Mouse (Mus musculus): ENCODE data around the gene Cd1d1. TPM values are rescaled to one million over a fixed set of nuclear protein-coding genes. Genes with fewer than 3 reads are reported as not detected.
"Not testable (repeated sequence)": the region's sequence is repeated elsewhere in the genome, so short reads cannot be mapped to it uniquely, and the experiment has no call there.

Cd1d1 gene
- polyA plus RNA-seq, 1 experiment from 2014 or later, result 33.4 TPM

DNA sequence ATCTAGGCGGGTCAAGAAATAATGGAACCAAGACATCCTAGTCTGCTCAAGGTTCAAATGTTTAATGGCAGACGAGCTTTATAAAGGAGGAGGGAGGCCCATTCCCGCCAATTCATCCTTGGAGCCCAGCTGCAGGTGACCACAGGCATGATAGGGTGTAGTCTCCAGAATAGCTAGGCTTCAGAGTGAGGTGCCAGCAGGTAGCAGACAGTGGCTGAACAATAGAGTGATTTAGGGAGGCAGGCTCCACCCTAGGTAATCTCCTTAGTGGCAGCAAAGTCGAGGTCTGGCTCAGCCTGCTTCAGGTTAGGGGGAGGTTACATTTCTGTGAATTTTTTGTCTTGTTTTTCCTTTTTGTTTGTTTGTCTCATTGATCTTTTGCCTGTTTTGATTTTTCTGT, 16.7 kb upstream of the Cd1d1 start:
- H3K9me3 ChIP-seq (replicated peaks; ENCODE audit: control insufficient read depth, low read length), result no peaks in the 10 kb centered on the region
- no peaks in the 10 kb centered on the region for H3K4me1 ChIP-seq (ENCODE audit: control insufficient read depth, insufficient read depth, low read length)
- H3K9ac ChIP-seq (ENCODE audit: low read depth, low read length), result no peak overlapping the region
- H3K4me3 ChIP-seq (ENCODE audit: low read depth, low read length), result no peak overlapping the region
- H3K36me3 ChIP-seq (ENCODE audit: control insufficient read depth, insufficient read depth, low read length), result no peaks in the 10 kb centered on the region
- H3K27ac ChIP-seq (ENCODE audit: low read depth, low read length), result no peak overlapping the region
- H3K27me3 ChIP-seq (ENCODE audit: control insufficient read depth, insufficient read depth, low read length), result no peaks in the 10 kb centered on the region
- no peak overlapping the region for H3K4me2 ChIP-seq
- 56% methylated on average over 4 of the region's 4 CpGs for WGBS (ENCODE audit: insufficient replicate concordance)
- ATAC-seq (replicated peaks; ENCODE audit: insufficient number of reproducible peaks, low FRiP score, low TSS enrichment), result no peak

DNA sequence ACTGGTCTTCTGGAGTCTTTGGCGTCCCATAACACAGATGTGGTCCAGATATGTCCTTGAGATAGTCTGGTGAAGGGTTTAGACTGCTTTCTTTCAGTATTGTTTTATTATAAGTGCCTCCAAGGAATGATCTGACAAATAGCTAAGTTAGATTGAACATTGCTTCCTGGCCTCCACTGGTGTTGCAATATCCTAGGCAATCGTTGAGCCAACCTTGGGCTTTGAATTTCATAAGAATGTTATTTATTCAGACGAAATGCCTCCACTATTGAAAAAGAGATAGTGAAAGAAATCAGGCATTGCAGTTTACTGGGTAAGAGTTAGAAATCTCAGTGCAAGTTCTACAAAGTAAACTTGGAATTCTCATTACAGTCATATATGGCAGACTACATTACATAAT, 13.2 kb upstream of the Cd1d1 start:
- 75% methylated on average over 3 of the region's 3 CpGs for WGBS (ENCODE audit: insufficient replicate concordance)
- not testable (repeated sequence) for H3K4me3 ChIP-seq (ENCODE audit: low read depth, low read length); H3K4me2 ChIP-seq; ATAC-seq (replicated peaks; ENCODE audit: insufficient number of reproducible peaks, low FRiP score, low TSS enrichment); H3K9ac ChIP-seq (ENCODE audit: low read depth, low read length); H3K9me3 ChIP-seq (replicated peaks; ENCODE audit: control insufficient read depth, low read length); H3K27ac ChIP-seq (ENCODE audit: low read depth, low read length); H3K27me3 ChIP-seq (ENCODE audit: control insufficient read depth, insufficient read depth, low read length); H3K36me3 ChIP-seq (ENCODE audit: control insufficient read depth, insufficient read depth, low read length); H3K4me1 ChIP-seq (ENCODE audit: control insufficient read depth, insufficient read depth, low read length)

DNA sequence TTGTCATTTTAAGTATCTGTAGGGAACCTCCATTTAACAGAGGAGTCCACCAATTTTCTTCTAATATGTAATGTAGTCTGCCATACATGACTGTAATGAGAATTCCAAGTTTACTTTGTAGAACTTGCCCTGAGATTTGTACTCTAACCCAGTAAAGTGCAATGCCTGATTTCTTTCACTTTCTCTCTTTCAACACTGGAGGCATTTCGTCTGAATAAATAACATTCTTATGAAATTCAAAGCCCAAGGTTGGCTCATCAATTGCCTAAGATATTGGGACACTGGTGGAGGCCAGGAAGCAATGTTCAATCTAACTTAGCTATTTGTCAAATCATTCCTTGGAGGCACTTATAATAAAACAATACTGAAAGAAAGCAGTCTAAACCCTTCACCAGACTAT, 9.0 kb upstream of the Cd1d1 start:
- H3K27ac ChIP-seq (ENCODE audit: low read depth, low read length); H3K36me3 ChIP-seq (ENCODE audit: control insufficient read depth, insufficient read depth, low read length); H3K27me3 ChIP-seq (ENCODE audit: control insufficient read depth, insufficient read depth, low read length); H3K4me1 ChIP-seq (ENCODE audit: control insufficient read depth, insufficient read depth, low read length); ATAC-seq (replicated peaks; ENCODE audit: insufficient number of reproducible peaks, low FRiP score, low TSS enrichment); H3K9ac ChIP-seq (ENCODE audit: low read depth, low read length); H3K4me3 ChIP-seq (ENCODE audit: low read depth, low read length); H3K4me2 ChIP-seq; H3K9me3 ChIP-seq (replicated peaks; ENCODE audit: control insufficient read depth, low read length): not testable (repeated sequence)
- WGBS (ENCODE audit: insufficient replicate concordance), result 72% methylated on average over 1 of the region's 1 CpGs

DNA sequence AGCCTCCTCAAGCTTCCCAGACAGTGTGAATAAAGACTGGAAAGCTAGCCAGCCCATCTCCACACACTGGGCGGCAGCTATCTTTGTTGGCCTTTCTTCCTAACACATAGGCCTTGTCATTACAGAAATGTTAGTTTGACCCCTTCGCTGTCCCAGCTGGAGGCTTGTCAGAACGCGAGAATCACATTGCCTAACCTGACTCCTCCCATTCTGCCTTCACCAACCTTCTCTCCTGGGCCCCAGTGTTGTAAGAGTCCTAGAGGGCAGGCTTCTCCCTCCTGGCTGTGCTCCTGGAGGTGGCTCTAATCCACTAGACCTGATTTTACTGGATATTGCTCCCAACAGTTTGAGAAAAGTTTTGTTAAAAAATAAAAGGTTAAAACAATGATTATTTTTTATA, 1.4 kb upstream of the Cd1d1 start:
- Histone ChIP-seq H3K4me2 (no peak overlapping the region), H3K36me3 (ENCODE audit: control insufficient read depth, insufficient read depth, low read length) (no peaks in the 10 kb centered on the region), H3K27me3 (ENCODE audit: control insufficient read depth, insufficient read depth, low read length) (no peaks in the 10 kb centered on the region), H3K27ac (ENCODE audit: low read depth, low read length) (no peak overlapping the region), H3K9me3 (replicated peaks; ENCODE audit: control insufficient read depth, low read length) (no peaks in the 10 kb centered on the region), H3K4me3 (ENCODE audit: low read depth, low read length) (no peak overlapping the region), H3K9ac (ENCODE audit: low read depth, low read length) (no peak overlapping the region), H3K4me1 (ENCODE audit: control insufficient read depth, insufficient read depth, low read length) (no peaks in the 10 kb centered on the region; the same call in 1 of the 2 replicates)
- 20% methylated on average over 4 of the region's 4 CpGs for WGBS (ENCODE audit: insufficient replicate concordance)
- no peak for ATAC-seq (replicated peaks; ENCODE audit: insufficient number of reproducible peaks, low FRiP score, low TSS enrichment)

DNA sequence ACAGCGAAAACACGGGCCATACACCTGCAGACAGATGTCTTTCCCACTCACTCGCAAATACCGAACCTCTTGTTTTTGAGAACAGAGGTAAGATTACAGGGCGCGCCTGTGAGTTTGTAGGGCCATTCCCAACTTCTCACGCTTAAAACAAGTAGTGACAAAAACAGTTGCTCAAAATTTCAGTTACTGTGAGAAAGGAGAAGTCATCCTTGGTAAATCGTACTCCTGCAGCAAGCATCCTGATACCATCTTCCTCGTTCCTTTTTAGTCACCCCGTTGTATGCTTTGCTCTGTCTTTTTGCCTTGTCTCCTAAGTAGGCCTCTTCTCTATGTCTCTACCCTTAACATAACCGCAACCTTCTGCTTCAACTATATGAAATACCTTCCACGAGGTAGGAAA, 810 bp upstream of the Cd1d1 start:
- Histone ChIP-seq H3K36me3 (ENCODE audit: control insufficient read depth, insufficient read depth, low read length) (no peaks in the 10 kb centered on the region), H3K4me1 (ENCODE audit: control insufficient read depth, insufficient read depth, low read length) (no peaks in the 10 kb centered on the region; the same call in 1 of the 2 replicates), H3K9ac (ENCODE audit: low read depth, low read length) (no peak overlapping the region), H3K4me3 (ENCODE audit: low read depth, low read length) (no peak overlapping the region), H3K9me3 (replicated peaks; ENCODE audit: control insufficient read depth, low read length) (no peaks in the 10 kb centered on the region), H3K4me2 (no peak overlapping the region), H3K27ac (ENCODE audit: low read depth, low read length) (no peak overlapping the region), H3K27me3 (ENCODE audit: control insufficient read depth, insufficient read depth, low read length) (no peaks in the 10 kb centered on the region)
- WGBS (ENCODE audit: insufficient replicate concordance), result 83% methylated on average over 12 of the region's 12 CpGs
- ATAC-seq (replicated peaks; ENCODE audit: insufficient number of reproducible peaks, low FRiP score, low TSS enrichment), result no peak

DNA sequence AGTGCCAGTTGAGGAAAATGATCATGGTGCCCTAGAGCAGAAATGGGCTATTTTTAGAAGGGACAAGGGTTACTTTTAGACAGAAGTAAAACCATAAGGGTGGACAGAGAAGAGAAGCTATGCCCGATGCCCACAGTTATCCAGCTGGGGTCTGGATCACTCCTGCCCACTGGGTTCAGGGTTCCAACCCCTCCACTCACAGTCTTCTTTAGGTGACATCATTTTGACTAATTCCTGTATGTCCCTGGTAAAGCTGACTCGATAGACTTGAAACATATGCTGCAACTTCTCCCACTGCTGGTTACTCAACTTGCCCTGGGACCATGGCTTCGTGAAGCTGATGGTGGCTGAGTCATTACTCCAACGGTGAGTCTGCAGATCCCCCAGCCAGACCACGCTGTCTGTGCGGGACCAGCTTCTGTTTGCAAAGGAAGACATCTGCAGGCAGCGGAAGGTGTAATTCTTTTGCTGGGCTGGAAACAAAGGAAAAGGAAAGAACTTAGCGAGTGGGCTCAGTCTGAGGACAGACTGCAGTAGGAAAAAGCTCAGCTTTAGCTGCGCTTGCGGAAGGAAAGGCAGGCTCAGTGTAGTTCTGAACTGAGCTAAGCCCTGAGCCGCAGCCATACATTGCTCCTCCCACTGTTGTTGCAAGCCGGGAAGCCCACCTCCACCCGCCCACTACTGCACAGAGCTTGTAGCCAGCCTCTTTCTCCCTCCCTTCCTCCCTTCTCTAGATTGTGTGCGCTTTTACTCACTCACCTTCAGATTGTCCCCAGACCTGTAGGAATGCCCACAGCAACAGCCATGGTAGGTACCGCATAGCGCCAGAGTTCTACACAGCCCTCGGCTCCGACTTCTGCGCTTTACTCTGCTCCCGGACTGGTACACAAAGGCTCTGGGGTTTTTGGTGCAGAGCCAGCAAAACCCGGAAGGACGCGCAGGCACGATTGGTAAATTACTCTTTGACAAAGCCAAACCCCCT, 517 bp downstream of the Cd1d1 start:
- H3K4me3 ChIP-seq (ENCODE audit: low read depth, low read length), result peak overlapping the region; percentile 58
- H3K4me1 ChIP-seq (ENCODE audit: control insufficient read depth, insufficient read depth, low read length); H3K9me3 ChIP-seq (replicated peaks; ENCODE audit: control insufficient read depth, low read length); H3K27me3 ChIP-seq (ENCODE audit: control insufficient read depth, insufficient read depth, low read length); H3K36me3 ChIP-seq (ENCODE audit: control insufficient read depth, insufficient read depth, low read length): not testable (repeated sequence)
- whole genome bisulfite sequencing (ENCODE audit: insufficient replicate concordance), result 6% methylated on average over 22 of the region's 24 CpGs
- ATAC-seq (replicated peaks; ENCODE audit: insufficient number of reproducible peaks, low FRiP score, low TSS enrichment), result peak; percentile 89
- H3K4me2 ChIP-seq, result peak overlapping the region; percentile 75
- H3K9ac ChIP-seq (ENCODE audit: low read depth, low read length), result peak overlapping the region; percentile 81
- H3K27ac ChIP-seq (ENCODE audit: low read depth, low read length), result peak overlapping the region; percentile 90

DNA sequence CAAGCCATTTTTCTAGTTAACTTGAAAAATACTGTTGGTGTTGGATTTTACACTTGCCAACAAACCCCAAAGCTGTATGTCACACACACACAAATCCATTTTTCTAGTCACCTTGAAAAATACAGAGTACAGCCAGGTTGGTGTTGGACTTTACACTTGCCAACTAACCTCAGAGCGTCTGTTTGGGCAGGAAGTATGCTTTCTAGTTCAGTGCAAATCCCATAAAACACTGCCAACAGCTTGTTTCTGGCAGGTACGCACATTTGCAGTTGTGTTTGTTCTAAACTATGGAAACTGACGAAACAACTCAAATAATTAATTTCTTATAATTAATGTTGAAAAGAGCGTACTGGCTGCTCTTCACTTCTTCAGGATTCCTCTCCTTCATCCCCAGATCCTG, 3.1 kb downstream of the Cd1d1 start:
- no peaks in the 10 kb centered on the region; the same call in 1 of the 2 replicates for H3K4me1 ChIP-seq (ENCODE audit: control insufficient read depth, insufficient read depth, low read length)
- no peak overlapping the region for H3K4me2 ChIP-seq
- H3K9me3 ChIP-seq (replicated peaks; ENCODE audit: control insufficient read depth, low read length), result no peaks in the 10 kb centered on the region
- H3K9ac ChIP-seq (ENCODE audit: low read depth, low read length), result no peak overlapping the region
- no peaks in the 10 kb centered on the region for H3K27me3 ChIP-seq (ENCODE audit: control insufficient read depth, insufficient read depth, low read length)
- H3K36me3 ChIP-seq (ENCODE audit: control insufficient read depth, insufficient read depth, low read length), result no peaks in the 10 kb centered on the region
- no peak overlapping the region for H3K27ac ChIP-seq (ENCODE audit: low read depth, low read length)
- H3K4me3 ChIP-seq (ENCODE audit: low read depth, low read length), result no peak overlapping the region
- no peak for ATAC-seq (replicated peaks; ENCODE audit: insufficient number of reproducible peaks, low FRiP score, low TSS enrichment)
- WGBS (ENCODE audit: insufficient replicate concordance), result 89% methylated on average over 4 of the region's 4 CpGs

DNA sequence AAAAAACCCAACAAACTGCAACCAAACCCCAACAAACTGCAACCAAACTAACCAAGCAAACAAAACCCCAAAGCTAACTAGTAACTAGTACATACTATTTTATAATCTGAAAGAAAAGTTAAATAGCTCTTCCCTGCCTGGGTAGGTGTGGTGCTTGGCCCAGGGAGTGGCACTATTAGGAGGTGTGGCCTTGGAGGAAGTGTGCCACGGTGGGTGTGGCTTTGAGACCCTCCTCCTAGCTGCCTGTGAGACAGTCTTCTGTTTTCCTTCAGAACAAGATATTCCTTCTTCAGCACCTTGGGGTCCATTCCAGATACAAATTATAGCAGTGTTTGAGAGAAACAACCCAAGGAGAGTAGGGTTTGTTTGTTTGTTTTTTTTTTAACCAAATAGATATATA, 3.9 kb downstream of the Cd1d1 start:
- H3K4me3 ChIP-seq (ENCODE audit: low read depth, low read length), result no peak overlapping the region
- 69% methylated on average over 1 of the region's 1 CpGs for WGBS (ENCODE audit: insufficient replicate concordance)
- no peak overlapping the region for H3K4me2 ChIP-seq
- no peak overlapping the region for H3K27ac ChIP-seq (ENCODE audit: low read depth, low read length)
- no peak for ATAC-seq (replicated peaks; ENCODE audit: insufficient number of reproducible peaks, low FRiP score, low TSS enrichment)
- no peak overlapping the region for H3K9ac ChIP-seq (ENCODE audit: low read depth, low read length)
- no peaks in the 10 kb centered on the region for H3K36me3 ChIP-seq (ENCODE audit: control insufficient read depth, insufficient read depth, low read length)
- H3K9me3 ChIP-seq (replicated peaks; ENCODE audit: control insufficient read depth, low read length), result no peaks in the 10 kb centered on the region
- no peaks in the 10 kb centered on the region; the same call in 1 of the 2 replicates for H3K4me1 ChIP-seq (ENCODE audit: control insufficient read depth, insufficient read depth, low read length)
- H3K27me3 ChIP-seq (ENCODE audit: control insufficient read depth, insufficient read depth, low read length), result no peaks in the 10 kb centered on the region

DNA sequence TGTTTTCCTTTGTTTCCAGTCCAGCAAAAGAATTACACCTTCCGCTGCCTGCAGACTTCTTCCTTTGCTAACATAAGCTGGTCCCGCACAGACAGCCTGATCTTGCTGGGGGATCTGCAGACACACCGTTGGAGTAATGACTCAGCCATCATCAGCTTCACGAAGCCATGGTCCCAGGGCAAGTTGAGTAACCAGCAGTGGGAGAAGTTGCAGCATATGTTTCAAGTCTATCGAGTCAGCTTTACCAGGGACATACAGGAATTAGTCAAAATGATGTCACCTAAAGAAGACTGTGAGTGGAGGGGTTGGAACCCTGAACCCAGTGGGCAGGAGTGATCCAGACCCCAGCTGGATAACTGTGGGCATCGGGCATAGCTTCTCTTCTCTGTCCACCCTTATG, 12.3 kb downstream of the Cd1d1 start:
- not testable (repeated sequence) for H3K4me1 ChIP-seq (ENCODE audit: control insufficient read depth, insufficient read depth, low read length); H3K9me3 ChIP-seq (replicated peaks; ENCODE audit: control insufficient read depth, low read length); ATAC-seq (replicated peaks; ENCODE audit: insufficient number of reproducible peaks, low FRiP score, low TSS enrichment); H3K27ac ChIP-seq (ENCODE audit: low read depth, low read length); H3K36me3 ChIP-seq (ENCODE audit: control insufficient read depth, insufficient read depth, low read length); H3K27me3 ChIP-seq (ENCODE audit: control insufficient read depth, insufficient read depth, low read length)
- Histone ChIP-seq H3K4me3 (ENCODE audit: low read depth, low read length) (peak overlapping the region; percentile 39), H3K4me2 (peak overlapping the region; percentile 56), H3K9ac (ENCODE audit: low read depth, low read length) (peak overlapping the region; percentile 68)
- 54% methylated on average over 5 of the region's 6 CpGs for WGBS (ENCODE audit: insufficient replicate concordance)
